Mouse (Mus musculus) MEL (cell line): Measurements from ENCODE around the gene Unc45b.

Source experiments
- BHLHE40 ChIP-seq: IDR thresholded peaks from 2 replicates; pipeline ENCODE4 v1.6.1; 2012; ENCODE audit warnings: low read depth, mild to moderate bottlenecking, inconsistent platforms, low read length, improper control_type of control experiment, borderline replicate concordance
- EP300 ChIP-seq, 2 experiments: IDR thresholded peaks; 2 replicates each; pipeline ENCODE4 v1.6.1; 2011; ENCODE audit warnings: improper control_type of control experiment in 2 of 2, low read length in 2 of 2, low read depth in 1 of 2, mild to moderate bottlenecking in 1 of 2
- MAX ChIP-seq: IDR thresholded peaks from 2 replicates; pipeline ENCODE4 v1.6.1; 2011; ENCODE audit warnings: low read length, improper control_type of control experiment
- POLR2A ChIP-seq, 2 experiments: IDR thresholded peaks; 2 replicates each; pipeline ENCODE4 v1.6.1; 2011 to 2012; ENCODE audit warnings: low read length in 2 of 2, mild to moderate bottlenecking in 2 of 2, control low read depth in 1 of 2, improper control_type of control experiment in 1 of 2, low read depth in 1 of 2, moderate library complexity in 1 of 2; ENCODE audit not compliant: control insufficient read depth in 1 of 2, insufficient read depth in 1 of 2, poor library complexity in 1 of 2

- no peak for TF ChIP-seq MAX
- TF ChIP-seq BHLHE40: no peak
- no peak for TF ChIP-seq EP300 (IDR thresholded peaks at IDR 0.05; ENCODE audit: low read depth in 1 of 2, low read length in 2 of 2)
- TF ChIP-seq POLR2A (IDR thresholded peaks at IDR 0.05; ENCODE audit: control insufficient read depth in 1 of 2, insufficient read depth in 1 of 2, low read depth in 1 of 2, low read length in 2 of 2, poor library complexity in 1 of 2): no peak
Observed at GRCm38 (mm10) chr11:82947457-82947856, 37.1 kb downstream of the Unc45b start.
